Mouse (Mus musculus) kidney, postnatal 36 days (tissue): ENCODE measurements around the gene Eef2k.
"Not testable (repeated sequence)": the region's sequence is repeated elsewhere in the genome, so short reads cannot be mapped to it uniquely, and the experiment has no call there.

Experiments used
- DNase-seq, 2 experiments: peaks; one replicate each; pipeline ENCODE4 v3.0.0; 2021 to 2022; ENCODE audit warnings: mixed read lengths in 2 of 2

Gene Eef2k

GRCm38 (mm10) chr7:120882674-120883073 is 40.0 kb downstream of the Eef2k start:
- DNase-seq = no peak

GRCm38 (mm10) chr7:120883523-120884290 is 41.1 kb downstream of the Eef2k start:
- DNase-seq = no peak

GRCm38 (mm10) chr7:120884746-120885145 is 42.1 kb downstream of the Eef2k start:
- no peak for DNase-seq

- DNase-seq = no peak
These were observed 50.5 kb downstream of the Eef2k start for GRCm38 (mm10) chr7:120893123-120893522.

GRCm38 (mm10) chr7:120897054-120897453 is 54.4 kb downstream of the Eef2k start:
- DNase-seq = no peak

- DNase-seq = no peak
These were observed 55.2 kb downstream of the Eef2k start for GRCm38 (mm10) chr7:120897711-120898335.

- no peak for DNase-seq
These were observed 57.6 kb downstream of the Eef2k start for GRCm38 (mm10) chr7:120900191-120900590.

- DNase-seq = no peak
These were observed 59.1 kb downstream of the Eef2k start for GRCm38 (mm10) chr7:120901701-120902100.

GRCm38 (mm10) chr7:120902931-120903330 is 60.3 kb downstream of the Eef2k start:
- DNase-seq = no peak

GRCm38 (mm10) chr7:120910172-120910571 is 67.5 kb downstream of the Eef2k start:
- DNase-seq = not testable (repeated sequence)

GRCm38 (mm10) chr7:120911268-120911667 is 68.6 kb downstream of the Eef2k start:
- not testable (repeated sequence) for DNase-seq

GRCm38 (mm10) chr7:120913332-120913731 is 70.7 kb downstream of the Eef2k start:
- DNase-seq = no peak

GRCm38 (mm10) chr7:120916262-120916875 is 73.7 kb downstream of the Eef2k start:
- DNase-seq = no peak

GRCm38 (mm10) chr7:120917279-120917591 is 74.6 kb downstream of the Eef2k start:
- DNase-seq = no peak

GRCm38 (mm10) chr7:120917592-120918461 is 75.2 kb downstream of the Eef2k start, which contains the start of gene Polr3e:
Gene Polr3e, plus strand, starts transcription at chr7:120917744.
- DNase-seq = peak; percentile 98 to 99

GRCm38 (mm10) chr7:120918526-120918962 is 75.9 kb downstream of the Eef2k start:
- peak; percentile 53 to 77 for DNase-seq

GRCm38 (mm10) chr7:120933110-120933509 is 90.5 kb downstream of the Eef2k start:
- DNase-seq = no peak

- DNase-seq = no peak
These were observed 91.1 kb downstream of the Eef2k start for GRCm38 (mm10) chr7:120933680-120934195.

- peak; percentile 68 to 75 for DNase-seq
These were observed 92.1 kb downstream of the Eef2k start for GRCm38 (mm10) chr7:120934716-120935115.

- DNase-seq = no peak
These were observed 93.9 kb downstream of the Eef2k start for GRCm38 (mm10) chr7:120936522-120936921.

- DNase-seq = peak; percentile 44 to 57
These were observed 95.6 kb downstream of the Eef2k start for GRCm38 (mm10) chr7:120938206-120938605.

GRCm38 (mm10) chr7:120940343-120940742 is 97.7 kb downstream of the Eef2k start:
- DNase-seq = peak; percentile 86 to 91

GRCm38 (mm10) chr7:120941214-120941613 is 98.6 kb downstream of the Eef2k start:
- no peak for DNase-seq
